Mouse (Mus musculus) brain, embryonic 14.5 days (tissue): Measurements from ENCODE around the gene Slc25a40.

Experiments used
- CTCF ChIP-seq: fragments of 200-500 bp; IDR thresholded peaks from 2 replicates; pipeline ENCODE4 v1.5.1; 2012; ENCODE audit warnings: inconsistent platforms, mild to moderate bottlenecking, moderate library complexity, borderline replicate concordance; ENCODE audit not compliant: insufficient read depth, insufficient read length; ENCODE audit errors: extremely low read depth
- POLR2A ChIP-seq: fragments of 200-500 bp; IDR thresholded peaks from 2 replicates; pipeline ENCODE4 v1.6.1; 2012; ENCODE audit warnings: mild to moderate bottlenecking, inconsistent platforms, borderline replicate concordance; ENCODE audit not compliant: poor library complexity, insufficient read depth, insufficient read length, severe bottlenecking; ENCODE audit errors: extremely low read depth

DNA sequence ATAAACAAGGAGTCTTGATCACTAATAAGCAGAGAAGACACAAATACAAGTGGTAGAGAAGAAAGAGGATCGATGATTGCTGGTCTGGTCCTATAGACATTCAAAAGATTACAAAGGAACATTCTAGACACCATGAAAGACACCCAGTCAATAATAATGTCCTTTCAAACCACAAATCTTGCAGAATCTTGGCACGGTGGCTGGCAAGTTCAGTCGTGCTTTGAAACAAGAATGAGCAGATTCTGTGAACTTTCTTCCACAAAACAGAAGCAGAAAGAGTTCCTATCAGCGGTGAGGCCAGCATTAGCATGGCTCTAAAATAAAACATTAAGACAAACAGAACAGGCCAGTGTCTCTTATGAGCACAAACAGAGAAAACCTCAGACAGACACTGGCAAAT lies 49.2 kb upstream of the Slc25a40 start:
- TF ChIP-seq CTCF (no peak), POLR2A (no peak)
